Mouse (Mus musculus) heart, postnatal 0 days (tissue): Measurements from ENCODE around the gene Crim1.

Experiments used
- CTCF ChIP-seq: IDR thresholded peaks from 2 replicates; pipeline ENCODE4 v1.5.1; 2016; ENCODE audit warnings: antibody characterized with exemption, control low read depth, low read depth
- EP300 ChIP-seq: IDR thresholded peaks from 2 replicates; pipeline ENCODE4 v1.6.1; 2016; ENCODE audit warnings: antibody characterized with exemption, low read depth

DNA sequence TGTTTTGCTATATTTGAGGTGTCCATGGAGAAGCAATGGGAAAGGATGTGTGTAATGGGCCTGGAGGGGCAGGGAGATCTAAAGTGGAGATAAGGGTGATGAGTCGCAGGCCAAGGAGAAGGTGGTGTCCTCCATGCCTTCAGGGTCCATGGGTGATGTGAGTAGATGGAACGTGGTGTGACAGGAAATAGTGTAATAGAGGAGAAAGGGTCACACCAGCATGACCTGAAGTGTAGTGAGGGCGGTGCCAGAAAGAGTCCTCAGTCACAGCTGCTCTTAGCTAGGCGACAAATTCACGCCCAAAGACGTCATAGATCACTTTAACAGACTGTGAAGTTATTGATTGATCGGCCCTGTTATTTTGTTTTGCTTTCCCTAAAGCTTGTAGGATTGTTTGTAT, 41.2 kb downstream of the Crim1 start:
- TF ChIP-seq CTCF (no peak), EP300 (no peak)
